In genomic region chr11:115971016-115971415, GRCm38 (mm10) we compare ENCODE assay signal across 16 mouse cellular contexts. TPM values are rescaled to one million over a fixed set of nuclear protein-coding genes. Genes with fewer than 3 reads are reported as not detected.
DNase-seq lines count a peak whose midpoint lies in the region; ATAC-seq and TF ChIP-seq lines count a peak whose summit lies in the region.
"Had no signal": no experiment of that assay in that cellular context is flagged by ENCODE, and none has a peak within 500 bp of the region (broad histone marks: within the 10 kb centered on the region; RNA-seq: fewer than 3 reads in every experiment).

No protein-coding gene starts in this region.

- peak; percentile 23 for DNase-seq in retina, postnatal 1 day
- DNase-seq in retina, embryonic 14.5 days (ENCODE audit: low spot score): no peak
- peak; percentile 53 to 70 for DNase-seq in kidney, postnatal 25 days
- no peak for DNase-seq in right cerebral cortex, adult 18-20 months
- no peak for DNase-seq in layer of hippocampus, adult 18-20 months (ENCODE audit: low spot score in 2 of 2)
- DNase-seq in left cerebral cortex, postnatal 36 days (ENCODE audit: low spot score in 2 of 2): no peak
- DNase-seq: cerebellum, adult 9-10 months; heart, postnatal 14 days; layer of hippocampus, adult 9-11 months; right cerebral cortex, postnatal 4 days had no signal

- H3K4me3 ChIP-seq in intestine, postnatal 0 days (ENCODE audit: low read depth, low read length): no peak overlapping the region
- H3K4me3 ChIP-seq in forebrain, embryonic 13.5 days: no peak overlapping the region
- H3K4me3 ChIP-seq: limb, embryonic 10.5 days; liver, embryonic 15.5 days; neural tube, embryonic 13.5 days had no signal

- WGBS in intestine, postnatal 0 days: 50% methylated on average over 6 of the region's 6 CpGs
- 76% methylated on average over 6 of the region's 6 CpGs for WGBS in forebrain, embryonic 13.5 days

- H3K9ac ChIP-seq in intestine, postnatal 0 days (ENCODE audit: low read depth, low read length): no peak overlapping the region
- no peak overlapping the region for H3K9ac ChIP-seq in forebrain, embryonic 13.5 days
- H3K9ac ChIP-seq: liver, embryonic 15.5 days; neural tube, embryonic 13.5 days had no signal

- no peak for TF ChIP-seq CTCF in intestine, postnatal 0 days (IDR thresholded peaks at IDR 0.05; ENCODE audit: low read depth)

- intact Hi-C loops in left cerebral cortex, postnatal 36 days (cut with DNase I): no loop called here

- peak; percentile 42 for ATAC-seq in intestine, postnatal 0 days
- ATAC-seq in forebrain, embryonic 13.5 days: no peak
- ATAC-seq: hindbrain, embryonic 16.5 days had no signal

- H3K27me3 ChIP-seq in intestine, postnatal 0 days (replicated peaks; ENCODE audit: control insufficient read depth, insufficient read depth, low read length): no peaks in the 10 kb centered on the region
- H3K27me3 ChIP-seq in forebrain, embryonic 13.5 days: peaks cover 31% of the 10 kb centered on the region

- no peaks in the 10 kb centered on the region for H3K9me3 ChIP-seq in intestine, postnatal 0 days (ENCODE audit: control insufficient read depth)
- no peaks in the 10 kb centered on the region for H3K9me3 ChIP-seq in forebrain, embryonic 13.5 days (replicated peaks)
- H3K9me3 ChIP-seq: limb, embryonic 10.5 days; liver, embryonic 15.5 days; neural tube, embryonic 13.5 days had no signal

- 0 out of 2 replicates have a peak, but pooled peaks cover 12% of the 10 kb centered on the region for H3K4me1 ChIP-seq in intestine, postnatal 0 days (replicated peaks; ENCODE audit: control insufficient read depth, insufficient read depth, low read length)
- H3K4me1 ChIP-seq in forebrain, embryonic 13.5 days: peaks cover 12% of the 10 kb centered on the region

- H3K27ac ChIP-seq in intestine, postnatal 0 days (ENCODE audit: low read depth, low read length): peak overlapping the region; percentile 71; the same call in 1 of the 2 replicates
- H3K27ac ChIP-seq in forebrain, embryonic 13.5 days: no peak overlapping the region
- H3K27ac ChIP-seq: limb, embryonic 10.5 days; liver, embryonic 15.5 days; neural tube, embryonic 13.5 days had no signal

- no peak overlapping the region for H3K4me2 ChIP-seq in intestine, postnatal 0 days (replicated peaks; ENCODE audit: low read depth)
- H3K4me2 ChIP-seq in forebrain, embryonic 13.5 days: no peak overlapping the region
- H3K4me2 ChIP-seq: liver, embryonic 15.5 days; neural tube, embryonic 13.5 days had no signal

- 0 out of 2 replicates have a peak, but pooled peaks cover 3% of the 10 kb centered on the region for H3K36me3 ChIP-seq in intestine, postnatal 0 days (ENCODE audit: control insufficient read depth, insufficient read depth)
- H3K36me3 ChIP-seq in forebrain, embryonic 13.5 days (ENCODE audit: poor library complexity, severe bottlenecking): peaks cover 14% of the 10 kb centered on the region

RNA-seq across cellular contexts. Expression of gene Itgb4, which starts 3.5 kb away (rescaled TPM):
- polyA plus RNA-seq in intestine, postnatal 0 days (2015; fragmentation: Nextera tagmentation; extraction: Ambion mirVana): 16.6 and 17.8 TPM in 2 replicates
- polyA plus RNA-seq in forebrain, embryonic 13.5 days (2015; fragmentation: Nextera tagmentation; extraction: Ambion mirVana): 0.21 and 0.38 TPM in 2 replicates
- total RNA-seq in layer of hippocampus, adult 18-20 months (2021): 1 to 10 TPM; 7.9 to 8.7 TPM
- 1 to 10 TPM; 5.1 to 7.3 TPM for total RNA-seq in left cerebral cortex, postnatal 36 days (2021)

RNA-seq across cellular contexts. Expression of gene Recql5, which starts 37.7 kb away (rescaled TPM):
- 6.8 and 8.2 TPM in 2 replicates for polyA plus RNA-seq in intestine, postnatal 0 days (2015; fragmentation: Nextera tagmentation; extraction: Ambion mirVana)
- polyA plus RNA-seq in forebrain, embryonic 13.5 days (2015; fragmentation: Nextera tagmentation; extraction: Ambion mirVana): 24.4 and 29.6 TPM in 2 replicates
- total RNA-seq in layer of hippocampus, adult 18-20 months (2021): 10 to 100 TPM; 28.6 to 29.4 TPM
- 10 to 100 TPM; 23.4 to 30.7 TPM for total RNA-seq in left cerebral cortex, postnatal 36 days (2021)

RNA-seq across cellular contexts. Expression of gene Sap30bp, which starts 37.9 kb away (rescaled TPM):
- 27.5 and 28.8 TPM in 2 replicates for polyA plus RNA-seq in intestine, postnatal 0 days (2015; fragmentation: Nextera tagmentation; extraction: Ambion mirVana)
- 56.1 and 62.4 TPM in 2 replicates for polyA plus RNA-seq in forebrain, embryonic 13.5 days (2015; fragmentation: Nextera tagmentation; extraction: Ambion mirVana)
- total RNA-seq in layer of hippocampus, adult 18-20 months (2021): 10 to 100 TPM; 51.3 to 56.7 TPM
- total RNA-seq in left cerebral cortex, postnatal 36 days (2021): 10 to 100 TPM; 47.6 to 48.3 TPM

RNA-seq across cellular contexts. Expression of gene Galk1, which starts 41.5 kb away (rescaled TPM):
- polyA plus RNA-seq in intestine, postnatal 0 days (2015; fragmentation: Nextera tagmentation; extraction: Ambion mirVana): 387 and 418 TPM in 2 replicates
- 74.8 and 86.1 TPM in 2 replicates for polyA plus RNA-seq in forebrain, embryonic 13.5 days (2015; fragmentation: Nextera tagmentation; extraction: Ambion mirVana)
- 10 to 100 TPM; 11.7 to 14.1 TPM for total RNA-seq in layer of hippocampus, adult 18-20 months (2021)
- 10 to 100 TPM; 15.8 to 18.6 TPM for total RNA-seq in left cerebral cortex, postnatal 36 days (2021)

RNA-seq across cellular contexts. Expression of gene H3f3b, which starts 56.7 kb away (rescaled TPM):
- polyA plus RNA-seq in intestine, postnatal 0 days (2015; fragmentation: Nextera tagmentation; extraction: Ambion mirVana): 1,144 and 1,190 TPM in 2 replicates
- polyA plus RNA-seq in forebrain, embryonic 13.5 days (2015; fragmentation: Nextera tagmentation; extraction: Ambion mirVana): 2,689 and 2,766 TPM in 2 replicates
- total RNA-seq in layer of hippocampus, adult 18-20 months (2021): 100 to 1,000 TPM; 267 to 281 TPM
- total RNA-seq in left cerebral cortex, postnatal 36 days (2021): 100 to 1,000 TPM; 253 to 254 TPM

Comparison
In these comparisons a context has a peak if more than half of its experiments do, and no peak if none do; other contexts are left out.
1. DNase-seq: peak in retina, postnatal 1 day (single experiment) and kidney, postnatal 25 days (2 of 2); none in retina, embryonic 14.5 days (single experiment), right cerebral cortex, adult 18-20 months (single experiment), layer of hippocampus, adult 18-20 months (0 of 2) and left cerebral cortex, postnatal 36 days (0 of 2).